Mouse (Mus musculus): Measurements from ENCODE around the gene Gab1. TPM values are rescaled to one million over a fixed set of nuclear protein-coding genes. Genes with fewer than 3 reads are reported as not detected.

Gene Gab1
- total RNA-seq, 2 experiments from 2014 or later, result 34.6 TPM

DNA sequence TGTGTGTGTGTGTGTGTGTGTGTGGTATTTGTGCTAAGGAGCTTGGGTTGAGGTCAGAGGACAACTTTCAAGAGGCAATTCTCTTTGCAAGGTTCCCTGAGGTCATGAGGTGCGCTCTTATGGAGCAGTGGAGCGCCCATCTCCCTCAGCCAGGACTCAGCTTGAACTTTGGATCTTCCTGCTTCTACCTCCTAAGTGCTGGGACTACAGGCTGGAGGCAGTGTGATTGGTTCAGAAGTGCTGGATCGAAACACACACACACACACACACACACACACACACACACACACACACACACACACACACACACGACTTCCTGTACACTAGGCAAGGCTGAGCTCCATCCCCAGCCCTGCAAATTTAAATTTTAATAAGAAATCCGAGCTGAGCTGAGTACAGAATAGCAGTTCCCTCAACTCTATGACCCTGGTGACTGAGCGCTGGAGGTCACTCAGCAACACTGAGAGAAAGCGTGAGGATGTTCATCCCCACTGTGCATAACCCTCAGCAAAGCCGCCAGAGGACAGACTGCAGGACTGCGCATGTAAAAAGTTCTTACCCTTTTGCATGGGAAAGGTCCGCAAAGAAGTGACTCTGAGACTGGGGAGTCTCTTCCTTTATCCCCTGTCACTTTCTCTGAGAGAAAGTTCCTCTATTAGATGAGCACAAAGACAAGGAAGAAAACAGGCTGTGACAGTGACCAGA, 6.4 kb downstream of the Gab1 start:
- no peak for DNase-seq (ENCODE audit: low spot score in 2 of 2)

DNA sequence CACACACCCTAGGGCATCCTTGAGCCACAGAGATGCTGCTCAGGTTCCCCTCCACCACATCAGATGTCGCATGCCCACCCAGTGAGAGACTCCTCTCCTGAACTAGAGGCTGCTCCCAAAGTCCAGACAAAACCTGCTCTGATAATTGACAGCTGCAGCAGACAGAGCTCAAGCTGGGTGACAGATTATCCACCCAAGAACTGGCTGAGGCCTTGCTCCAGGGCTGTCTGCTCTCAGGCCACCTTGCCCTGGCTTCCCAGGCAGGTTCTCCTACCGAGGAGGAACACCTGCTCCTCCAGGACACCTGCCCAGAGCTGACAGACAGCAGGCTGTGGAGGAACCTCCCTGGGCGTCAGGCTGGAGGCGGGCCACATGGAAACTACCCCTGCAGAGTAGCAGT, 7.6 kb downstream of the Gab1 start:
- DNase-seq (ENCODE audit: low spot score in 2 of 2), result no peak

DNA sequence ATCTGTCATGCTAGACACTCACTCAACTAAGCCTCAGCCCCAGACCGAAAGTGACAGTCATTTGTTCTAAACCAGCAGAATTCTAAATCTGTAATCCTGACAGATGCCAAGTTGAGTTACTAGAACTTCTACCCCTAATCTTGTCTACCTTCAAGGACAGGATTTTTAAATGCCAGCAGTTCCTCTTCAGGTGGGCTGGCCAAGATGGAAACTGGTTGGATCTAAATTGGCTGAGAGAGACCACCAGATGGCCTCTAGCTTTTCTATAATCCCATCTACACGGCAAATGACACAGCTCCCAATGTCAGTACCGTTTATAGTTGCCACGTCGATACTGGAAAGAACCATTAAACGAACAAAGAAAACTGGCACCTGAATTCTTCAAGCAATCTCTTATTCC, 8.9 kb downstream of the Gab1 start:
- no peak for DNase-seq (ENCODE audit: low spot score in 2 of 2)

DNA sequence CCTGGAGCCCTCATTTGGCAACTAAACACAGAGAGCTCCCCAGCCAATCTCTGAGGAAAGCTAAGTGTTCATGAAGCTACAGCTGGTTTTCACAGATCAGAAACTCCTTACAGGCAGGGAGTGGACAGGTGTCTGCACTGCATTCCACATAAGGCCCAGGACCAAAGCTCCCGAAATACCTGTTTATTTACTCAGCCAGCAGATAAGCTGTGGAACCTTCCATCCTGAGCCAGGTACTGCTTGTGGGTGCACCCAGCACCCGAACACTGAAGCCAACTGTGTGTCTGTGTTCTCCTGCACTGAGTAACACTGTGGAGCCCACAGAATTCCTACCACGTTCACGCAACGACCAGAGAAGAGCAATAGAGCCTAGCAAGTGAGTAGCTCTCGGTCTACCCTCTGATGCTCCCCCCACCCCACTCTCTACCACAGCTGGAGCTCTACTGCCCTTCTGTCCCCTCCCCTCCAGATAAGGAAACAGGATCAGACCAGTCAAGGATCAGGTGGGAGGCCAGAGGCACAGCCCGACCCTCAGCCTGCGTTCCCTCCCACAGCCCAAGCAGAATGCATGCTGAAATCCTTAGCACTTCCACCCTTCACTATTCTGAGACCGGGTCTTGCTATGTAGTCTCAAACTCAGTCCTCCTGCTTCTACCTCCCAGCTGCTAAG, 9.6 kb downstream of the Gab1 start:
- DNase-seq (ENCODE audit: low spot score in 2 of 2), result no peak

DNA sequence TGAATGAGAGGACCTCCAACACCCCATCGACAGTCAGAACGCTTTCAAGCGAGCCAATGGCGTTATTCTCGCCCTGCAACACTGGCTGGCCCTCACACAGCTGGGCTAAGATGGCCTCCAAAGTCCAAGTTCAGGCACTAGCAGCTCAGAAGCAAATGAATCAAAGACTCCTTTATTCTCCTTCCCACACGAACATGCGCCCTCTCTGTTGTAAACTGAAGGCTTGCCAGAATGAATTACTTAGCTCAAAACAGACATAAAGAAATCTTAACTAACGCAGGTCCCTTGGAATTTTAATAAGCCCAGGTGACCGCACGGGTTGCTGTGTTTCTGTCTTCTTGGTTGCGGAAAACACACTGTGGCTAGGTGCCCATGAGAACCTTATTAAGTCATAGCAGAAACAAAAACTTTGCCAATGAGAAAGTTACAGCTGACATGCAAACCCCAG, 10.4 kb downstream of the Gab1 start:
- no peak for DNase-seq (ENCODE audit: low spot score in 2 of 2)

DNA sequence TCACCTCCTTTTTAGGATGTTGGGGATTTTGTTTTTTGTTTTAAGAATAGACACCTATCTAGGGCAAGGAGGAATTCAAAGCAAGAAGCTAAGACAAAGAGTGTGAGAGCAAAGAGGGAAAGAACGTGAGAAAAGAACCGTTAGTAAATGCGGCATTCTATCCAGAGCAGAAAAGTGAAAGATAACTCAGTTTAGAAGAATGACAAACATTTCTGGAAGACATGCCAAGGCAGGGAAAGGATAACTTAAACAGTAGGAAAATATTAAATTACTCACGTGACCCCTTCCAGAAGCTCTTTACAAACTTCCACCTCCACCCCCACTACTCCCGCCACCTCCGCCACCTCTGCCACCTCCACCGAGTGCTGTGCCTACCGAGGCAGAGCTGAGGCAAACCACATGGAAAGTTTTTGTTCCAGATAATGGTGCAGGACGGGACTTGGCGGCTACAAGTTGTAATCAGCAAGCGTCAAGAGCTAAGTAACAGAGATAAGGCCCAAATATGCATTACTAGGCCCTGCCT, 11.5 kb downstream of the Gab1 start:
- no peak for DNase-seq (ENCODE audit: low spot score in 2 of 2)

DNA sequence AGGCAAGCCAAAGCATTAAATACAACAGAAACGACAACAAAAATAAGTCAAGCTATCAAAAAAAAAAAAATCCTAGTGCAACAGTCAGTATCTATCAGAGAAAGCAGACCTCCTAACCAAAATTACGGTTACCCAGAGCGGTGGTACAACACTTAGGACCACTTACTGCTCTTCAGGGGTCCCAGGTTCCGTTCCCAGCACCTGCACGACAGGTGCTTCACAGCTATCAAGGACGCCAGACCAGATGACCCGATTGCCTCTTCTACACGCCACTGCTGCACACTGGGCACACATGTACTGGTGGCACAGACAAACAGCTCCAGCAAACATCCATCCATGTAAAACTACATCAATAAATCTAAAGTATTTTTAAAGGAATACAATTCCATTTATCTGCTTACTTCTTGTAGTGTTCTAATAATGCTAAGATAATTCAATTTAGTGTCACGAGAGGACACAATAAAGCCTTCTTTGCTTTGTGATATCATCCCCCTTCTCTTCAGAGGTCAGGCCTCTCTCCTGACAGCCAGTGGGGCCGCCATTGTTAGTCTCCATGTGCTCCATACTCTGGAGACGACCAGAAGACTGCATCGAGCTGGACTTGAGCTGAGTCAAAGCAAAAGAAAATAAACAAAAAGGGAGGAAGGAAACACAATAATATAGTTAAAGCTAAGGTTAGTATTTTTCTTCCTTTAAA, 12.2 kb downstream of the Gab1 start:
- no peak for DNase-seq (ENCODE audit: low spot score in 2 of 2)

DNA sequence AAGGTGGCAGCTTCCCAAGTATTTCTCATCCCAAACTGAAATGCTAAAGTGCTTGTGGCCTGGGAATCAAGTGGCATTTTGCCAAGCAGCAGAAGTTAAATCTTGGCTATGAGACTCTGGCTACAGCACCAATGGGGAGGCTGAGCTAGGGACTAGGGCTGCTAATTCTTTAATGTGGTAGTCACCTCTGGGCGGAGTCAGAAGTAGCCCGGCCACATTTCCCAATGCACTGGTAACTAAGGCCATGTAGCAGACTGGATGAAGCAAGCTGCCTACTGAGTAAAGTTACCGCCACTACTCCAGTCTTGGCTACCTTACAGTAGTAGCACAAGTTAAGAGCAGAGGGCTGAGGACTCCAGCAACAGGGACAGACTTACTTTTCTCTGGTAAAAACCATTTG, 12.7 kb downstream of the Gab1 start:
- DNase-seq (ENCODE audit: low spot score in 2 of 2), result no peak

DNA sequence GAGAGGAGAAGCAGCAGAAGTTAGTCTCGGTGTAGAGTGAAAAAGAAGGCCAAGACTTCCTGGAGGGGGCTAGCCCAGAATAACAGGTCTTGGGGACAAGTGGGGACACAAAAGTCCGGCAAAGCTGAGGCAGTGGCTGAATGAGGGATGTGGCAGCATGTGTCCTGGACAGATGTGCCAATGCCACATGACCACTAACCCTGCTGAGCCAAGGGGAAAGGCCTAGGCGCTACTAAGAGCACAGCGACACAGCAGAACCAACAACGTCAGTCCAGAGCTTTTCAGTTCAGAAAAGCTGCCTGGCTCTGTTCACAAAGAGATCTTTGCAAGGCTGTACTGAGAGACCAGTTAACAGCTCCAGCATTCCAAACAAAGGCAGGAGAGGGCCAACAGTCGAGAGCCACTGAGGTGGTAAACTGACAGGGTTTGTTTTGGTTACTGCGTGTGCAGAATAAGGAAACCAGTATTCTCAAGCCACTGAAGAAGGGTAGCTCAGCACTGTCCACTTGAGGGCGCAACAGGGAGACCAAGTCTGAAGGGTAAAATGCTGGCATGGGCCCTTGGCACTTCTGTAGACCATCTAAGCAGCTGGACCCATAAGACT, 15.0 kb downstream of the Gab1 start:
- DNase-seq (ENCODE audit: low spot score in 2 of 2), result no peak

DNA sequence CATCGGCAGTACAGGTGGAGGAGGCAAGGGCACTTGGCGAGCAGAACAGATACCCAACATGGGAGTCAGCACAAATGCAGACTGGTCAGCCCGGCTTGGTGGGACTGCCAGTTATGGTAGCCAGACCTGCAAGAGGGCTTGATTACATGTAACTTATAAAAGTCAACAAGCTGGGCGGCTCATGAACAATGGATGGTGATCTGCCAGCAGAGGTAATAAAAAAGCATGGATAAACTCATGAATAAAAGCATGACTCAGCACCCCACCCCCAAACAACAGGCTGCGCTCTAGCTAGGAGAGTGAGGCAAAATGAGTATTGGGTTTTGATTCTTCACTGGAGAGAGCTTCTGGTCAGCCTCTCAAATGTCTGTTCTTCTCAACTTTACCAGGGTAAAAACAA, 16.9 kb downstream of the Gab1 start:
- DNase-seq (ENCODE audit: low spot score in 2 of 2), result no peak

DNA sequence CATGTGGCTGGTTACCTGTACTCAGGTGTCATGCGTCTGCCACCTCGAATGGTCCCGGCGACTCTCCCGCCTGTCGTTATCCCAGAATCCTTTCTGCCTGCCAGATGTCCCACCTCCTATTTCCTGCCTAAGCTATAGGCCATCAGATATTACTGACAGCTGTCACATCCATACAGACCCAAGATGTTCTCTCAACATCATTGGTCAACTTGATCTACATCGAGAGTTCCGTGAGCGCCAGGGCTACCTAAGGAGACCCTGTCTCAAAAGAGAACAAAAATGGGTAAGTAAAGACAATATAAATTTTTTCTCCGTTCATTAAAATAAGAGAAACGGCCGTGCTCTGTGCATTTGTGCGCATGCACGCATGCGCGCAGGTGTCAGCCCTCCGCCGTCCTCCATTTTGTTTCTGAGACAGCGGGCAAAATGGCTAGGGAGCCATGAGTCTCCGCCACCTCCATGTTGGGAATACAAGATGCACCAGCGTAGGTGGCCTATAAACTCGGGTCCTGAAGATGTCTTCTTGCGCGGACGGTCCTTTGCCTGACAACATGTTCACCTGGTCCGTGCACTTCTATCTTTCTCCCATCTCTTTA, 21.0 kb downstream of the Gab1 start:
- DNase-seq (ENCODE audit: low spot score in 2 of 2), result no peak

DNA sequence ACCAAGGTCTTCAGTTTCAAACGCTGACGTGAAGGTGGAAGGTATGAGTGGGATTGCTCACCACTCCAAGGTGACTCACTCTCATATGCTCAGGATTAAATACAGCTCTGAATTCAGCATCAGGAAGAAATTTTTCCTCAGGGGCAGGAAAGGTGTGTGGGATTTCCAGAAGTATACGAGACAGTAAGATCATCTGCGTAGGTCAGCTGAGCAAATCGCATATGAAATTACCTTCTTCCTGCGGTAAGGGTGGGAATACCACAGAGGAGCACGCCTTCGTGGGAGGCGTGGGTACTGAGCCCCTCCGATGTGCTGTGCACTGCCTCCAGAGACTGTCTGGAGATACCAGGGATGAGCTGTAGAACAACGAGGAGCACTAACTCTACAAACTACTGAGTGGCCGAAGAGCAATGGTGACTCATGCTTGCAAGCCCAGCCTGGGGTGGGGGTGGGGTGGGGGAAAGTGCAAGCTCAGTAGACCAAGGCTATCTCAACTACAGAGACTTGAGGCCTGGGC, 22.4 kb downstream of the Gab1 start:
- DNase-seq (ENCODE audit: low spot score in 2 of 2), result no peak

DNA sequence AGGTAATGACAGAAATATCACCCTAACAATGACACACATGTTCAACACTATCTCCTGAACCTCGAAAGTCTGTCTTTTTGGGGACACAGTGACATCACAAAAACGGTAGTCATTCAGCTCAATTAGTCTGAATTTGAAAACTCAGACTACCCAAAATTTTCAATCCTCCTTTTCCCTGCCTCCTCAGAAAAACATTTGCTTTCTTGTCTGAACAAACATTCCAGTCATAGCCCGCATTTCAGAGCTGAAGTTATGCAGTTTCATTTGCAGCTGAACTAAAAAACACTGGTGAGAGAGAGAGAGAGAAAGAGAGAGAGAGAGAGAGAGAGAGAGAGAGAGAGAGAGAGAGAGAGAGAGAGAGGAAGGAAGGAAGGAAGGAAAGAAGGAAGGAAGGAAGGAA, 23.2 kb downstream of the Gab1 start:
- no peak for DNase-seq (ENCODE audit: low spot score in 2 of 2)

DNA sequence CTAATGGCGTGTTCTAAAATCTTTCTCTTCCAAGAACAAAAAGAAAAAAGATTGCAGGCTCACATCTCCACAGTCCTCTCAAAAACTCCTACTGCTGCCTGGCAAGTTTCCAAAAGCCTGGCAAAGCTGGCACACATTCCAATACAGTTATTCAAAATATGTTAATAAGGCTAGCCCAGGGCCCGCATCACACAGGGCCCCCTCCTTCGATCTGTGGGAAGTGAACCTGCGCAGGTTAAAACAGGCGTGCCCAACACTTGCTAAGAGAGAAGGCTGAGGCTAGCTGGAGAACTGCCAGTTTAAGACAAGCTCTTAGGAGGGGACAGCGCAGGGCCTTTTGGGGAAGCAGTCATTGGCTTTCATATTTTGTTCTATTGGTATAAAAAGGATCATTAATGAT, 23.7 kb downstream of the Gab1 start:
- no peak for DNase-seq (ENCODE audit: low spot score in 2 of 2)

DNA sequence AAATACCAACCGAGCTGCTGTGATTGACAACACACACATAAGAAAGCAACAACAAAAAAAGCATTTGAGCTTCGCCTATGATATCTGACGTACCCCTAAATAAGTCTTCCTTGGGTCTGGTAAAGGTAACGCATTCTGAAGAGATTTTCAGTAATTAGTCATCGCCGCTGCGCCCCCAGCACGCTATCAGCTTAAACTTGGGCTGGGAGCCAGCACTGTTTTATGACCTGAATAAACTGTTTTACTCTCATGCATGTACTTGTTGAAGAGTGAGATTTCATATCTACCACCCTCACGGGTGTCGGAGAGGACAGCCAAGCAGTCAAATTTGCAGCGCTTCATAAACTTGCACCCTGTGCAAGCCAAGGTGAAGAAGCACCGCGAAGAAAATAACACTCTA, 26.7 kb downstream of the Gab1 start:
- no peak for DNase-seq (ENCODE audit: low spot score in 2 of 2)

DNA sequence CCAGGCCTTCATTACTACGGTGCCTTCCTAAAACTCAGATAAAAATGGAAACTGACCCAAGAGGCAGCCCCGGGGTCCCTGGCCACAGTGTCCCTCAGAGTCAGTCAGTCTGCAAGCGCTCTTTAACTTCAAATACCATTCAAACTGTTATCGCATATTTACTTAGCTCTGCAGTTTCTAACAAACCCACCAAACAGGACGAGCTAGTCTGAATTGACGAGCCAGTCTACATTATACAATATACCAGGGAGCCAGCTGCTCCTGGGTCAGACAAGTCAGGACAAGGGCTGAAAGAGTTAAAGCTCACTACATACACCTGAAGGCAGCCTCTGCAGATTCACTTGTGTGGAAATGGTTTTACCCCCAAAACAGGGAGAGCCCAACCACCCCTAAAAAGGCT, 27.1 kb downstream of the Gab1 start:
- no peak for DNase-seq (ENCODE audit: low spot score in 2 of 2)

DNA sequence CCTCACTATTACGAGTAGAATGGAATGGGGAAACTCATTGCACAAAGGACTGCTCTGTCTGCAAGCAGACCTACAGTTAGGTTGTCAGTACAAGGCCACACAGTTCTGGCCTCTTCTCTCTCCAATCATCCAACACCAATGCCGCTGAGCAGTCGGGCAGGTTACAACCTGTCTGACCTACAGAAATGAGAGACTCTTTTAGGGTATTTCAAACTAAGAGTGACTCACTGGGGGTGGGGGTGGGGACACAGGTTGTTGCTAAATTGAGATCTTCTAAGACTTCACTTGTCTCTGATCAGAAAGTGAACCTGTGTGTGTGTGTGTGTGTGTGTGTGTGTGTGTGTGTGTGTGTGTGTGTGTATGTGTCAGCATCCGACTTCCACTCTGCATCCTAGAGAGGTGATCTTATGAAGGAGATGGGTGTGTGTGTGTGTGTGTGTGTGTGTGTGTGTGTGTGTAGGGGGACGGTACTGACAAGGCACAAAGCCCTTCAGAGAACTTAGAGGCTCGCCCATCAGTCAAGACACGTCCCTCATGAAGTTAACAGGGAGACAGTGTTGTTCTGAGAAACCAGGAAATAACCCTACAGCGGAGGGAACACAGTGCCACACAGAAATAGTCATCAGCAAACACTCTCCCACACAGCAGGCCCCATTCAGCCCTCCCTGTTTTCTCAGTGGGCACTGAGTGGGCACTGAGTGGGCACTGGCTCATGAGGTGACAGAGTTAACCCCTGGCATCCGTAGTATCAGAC, 27.7 kb downstream of the Gab1 start:
- DNase-seq (ENCODE audit: low spot score in 2 of 2), result no peak

DNA sequence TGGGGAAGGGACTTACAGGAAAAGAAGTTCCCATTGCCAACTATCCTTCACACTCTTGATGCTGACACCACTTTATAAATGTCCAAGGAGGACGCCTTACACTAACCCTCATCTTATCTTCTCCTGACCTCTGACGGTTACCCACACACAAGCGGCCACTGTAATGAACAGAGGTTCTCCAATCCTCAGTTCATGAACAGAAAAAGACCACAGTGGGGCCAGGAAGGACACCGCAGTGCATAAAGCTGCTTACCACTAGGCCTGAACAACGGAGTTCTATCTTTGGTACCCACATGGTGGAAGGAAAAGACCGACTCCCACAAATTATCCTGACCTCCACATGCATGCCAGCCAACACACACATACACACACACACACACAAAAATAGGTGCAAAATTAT, 28.7 kb downstream of the Gab1 start:
- DNase-seq (ENCODE audit: low spot score in 2 of 2), result no peak

DNA sequence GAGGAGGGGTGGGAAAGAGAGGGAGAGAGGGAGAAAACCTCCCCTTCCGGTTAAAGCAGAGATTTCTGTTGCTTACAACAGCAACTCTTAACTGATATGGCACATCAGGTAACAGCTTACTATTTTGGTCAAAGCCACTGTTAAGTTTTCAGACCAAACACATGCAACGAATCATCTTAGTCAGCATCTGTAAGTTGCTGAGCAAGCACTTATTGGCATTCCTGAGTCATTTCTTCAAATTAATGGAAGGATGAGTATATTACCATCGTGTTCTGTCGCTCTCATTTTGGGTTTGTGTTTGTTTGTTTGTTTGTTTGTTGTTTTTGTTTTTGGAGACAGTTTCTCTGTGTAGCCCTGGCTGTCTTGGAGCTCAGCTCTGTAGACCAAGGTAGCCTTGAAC, 30.3 kb downstream of the Gab1 start:
- DNase-seq (ENCODE audit: low spot score in 2 of 2), result no peak

DNA sequence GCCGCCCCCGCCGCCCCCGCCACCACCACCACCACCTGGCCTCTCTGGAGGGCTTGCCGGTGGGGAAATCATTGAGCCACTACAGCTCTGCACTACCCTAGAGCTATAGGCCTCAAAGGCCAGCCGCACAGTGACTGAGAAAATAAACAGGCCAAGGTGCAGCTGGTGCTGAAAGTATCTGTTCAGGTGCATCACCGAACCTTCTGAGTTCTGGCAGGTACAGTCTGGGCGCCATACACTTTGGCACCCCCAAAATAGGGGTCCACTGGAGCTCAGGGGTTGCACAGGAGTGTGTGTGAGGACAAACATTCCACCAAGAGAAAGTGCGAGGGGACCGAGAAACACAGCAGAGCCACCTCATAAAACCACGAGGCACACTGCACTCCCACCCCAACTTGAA, 31.7 kb downstream of the Gab1 start:
- no peak for DNase-seq (ENCODE audit: low spot score in 2 of 2)

DNA sequence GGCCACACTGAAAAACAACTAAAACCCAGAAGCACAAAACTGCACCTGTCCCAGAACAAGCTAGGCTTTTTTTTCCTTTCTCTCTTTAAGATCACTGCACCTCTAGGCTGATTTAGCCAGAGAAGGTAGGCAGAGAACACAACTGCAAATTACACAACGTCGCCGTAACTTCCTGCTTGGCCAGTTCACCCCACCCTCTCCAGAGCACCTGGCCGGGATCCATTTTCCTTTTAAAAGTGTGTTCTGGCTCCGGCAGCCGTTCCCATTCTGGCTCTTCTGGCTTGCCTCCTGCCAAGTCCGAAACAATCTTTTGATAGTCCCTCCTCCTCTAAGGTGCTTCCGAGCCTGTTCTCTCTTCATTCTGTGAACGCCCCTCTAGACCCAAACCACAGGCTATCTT, 32.4 kb downstream of the Gab1 start:
- no peak for DNase-seq (ENCODE audit: low spot score in 2 of 2)

Measured in adrenal gland, postnatal 4 days (tissue).